Mouse (Mus musculus): ENCODE measurements around the gene 2410002F23Rik.

- no peak for TF ChIP-seq MYOD1 (IDR thresholded peaks at IDR 0.05; ENCODE audit: control insufficient read depth, insufficient read length, low read depth)
- TF ChIP-seq CTCF (IDR thresholded peaks at IDR 0.05; ENCODE audit: control insufficient read depth, insufficient read depth, insufficient read length) = no peak
- TF ChIP-seq MAX (IDR thresholded peaks at IDR 0.05) = no peak
- TF ChIP-seq USF1 (IDR thresholded peaks at IDR 0.05; ENCODE audit: low read depth) = no peak
- no peak for TF ChIP-seq CEBPB (IDR thresholded peaks at IDR 0.05; ENCODE audit: low read depth)
Measured at GRCm38 (mm10) chr7:44269397-44269796, 22.9 kb downstream of the 2410002F23Rik start.
